Mouse (Mus musculus): ENCODE data around the gene Tmem82. TPM values are rescaled to one million over a fixed set of nuclear protein-coding genes. Genes with fewer than 3 reads are reported as not detected.

Gene Tmem82
- polyA plus RNA-seq (2021; fragmentation: Nextera tagmentation), result 0.16 and 0.56 TPM in 2 replicates
- long read RNA-seq, experiment 1, result 0 reads
- long read RNA-seq, experiment 2, result 0 reads

DNA sequence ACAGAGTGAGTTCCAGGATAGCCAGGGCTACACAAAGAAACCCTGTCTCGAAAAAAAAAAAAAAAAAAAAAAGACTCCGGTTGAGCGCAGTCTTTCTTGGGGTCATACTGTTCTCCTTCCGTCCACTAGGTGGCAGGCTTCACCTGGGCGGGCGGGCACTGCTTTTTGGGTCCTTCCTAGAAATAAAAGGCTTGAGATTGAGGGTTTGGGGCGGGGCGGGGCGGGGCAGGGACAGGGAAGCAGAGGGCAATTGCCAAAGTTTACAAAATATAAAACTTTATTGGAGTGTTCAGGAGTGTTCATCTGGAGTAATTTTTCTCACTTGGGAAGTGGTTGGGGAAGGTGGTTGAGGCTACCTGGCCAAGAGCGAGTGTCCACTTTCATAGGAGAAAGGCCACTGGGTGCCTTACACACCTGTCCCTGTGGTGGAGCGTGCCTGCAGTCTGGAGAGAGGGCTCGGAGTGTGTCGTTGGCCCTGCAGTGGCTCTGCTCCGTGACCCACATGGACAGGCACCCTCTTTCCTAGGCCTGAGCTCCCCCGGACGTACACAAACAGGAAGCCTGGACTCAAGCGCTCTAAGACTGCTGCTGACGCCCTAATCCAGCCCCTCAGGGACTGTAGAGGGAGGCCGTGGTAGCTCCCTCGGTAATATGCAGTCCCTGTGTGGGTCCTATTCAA, at the start of gene Tmem82:
TSS of gene Tmem82 (minus strand) at position 69 of the 679 bp plus-strand sequence.

DNA sequence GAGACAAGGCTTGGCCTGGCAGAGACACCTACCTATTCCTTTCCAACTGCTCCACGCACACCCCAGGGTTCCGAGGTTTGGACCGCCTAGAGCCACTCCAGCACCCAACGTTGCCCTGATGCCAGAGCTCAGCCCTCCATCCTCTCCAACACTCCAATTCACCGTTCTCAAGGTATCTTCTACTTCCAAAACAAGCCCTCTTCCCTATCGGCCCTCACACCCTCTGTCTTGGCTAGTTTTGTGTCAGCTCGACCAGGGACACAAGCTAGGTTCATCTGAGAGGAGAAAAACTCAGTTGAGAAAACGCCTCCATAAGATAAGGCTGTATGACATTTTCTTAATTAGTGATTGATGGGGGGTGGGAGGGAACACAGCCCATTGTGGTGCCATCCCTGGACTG, 46.4 kb upstream of the Tmem82 start, which contains the start of gene Plekhm2:
TSS of gene Plekhm2 (minus strand) at position 101 of the 400 bp plus-strand sequence.

GRCm38 (mm10) chr4:141623666-141624065, 5.2 kb upstream of the Tmem82 start, which contains the start of gene Slc25a34:
Gene Slc25a34, minus strand, starts transcription at chr4:141623821.

GRCm38 (mm10) chr4:141605861-141606260, 12.6 kb downstream of the Tmem82 start, which contains the start of gene Fblim1:
Gene Fblim1, minus strand, starts transcription at chr4:141606096.

Other genes starting within 250 kb of the Tmem82 start
- not detected in 2 replicates for gene Clcnka, start 219.9 kb downstream of the Tmem82 start, polyA plus RNA-seq (2021; fragmentation: Nextera tagmentation)
- gene Clcnkb, start 202.6 kb downstream of the Tmem82 start, polyA plus RNA-seq (2021; fragmentation: Nextera tagmentation), result not detected in 2 replicates
- gene Hspb7, start 197.9 kb downstream of the Tmem82 start, polyA plus RNA-seq (2021; fragmentation: Nextera tagmentation), result 0.11 and 0.14 TPM in 2 replicates
- 0.23 and 0.88 TPM in 2 replicates for gene Srarp, start 182.5 kb downstream of the Tmem82 start, polyA plus RNA-seq (2021; fragmentation: Nextera tagmentation)
- gene Zbtb17, start 174.0 kb downstream of the Tmem82 start, polyA plus RNA-seq (2021; fragmentation: Nextera tagmentation), result 20.1 and 21.6 TPM in 2 replicates
- gene Spen, start 80.0 kb downstream of the Tmem82 start, polyA plus RNA-seq (2021; fragmentation: Nextera tagmentation), result 1.8 and 6.4 TPM in 2 replicates
- gene Fblim1, start 12.5 kb downstream of the Tmem82 start, polyA plus RNA-seq (2021; fragmentation: Nextera tagmentation), result 0.31 and 0.87 TPM in 2 replicates
- gene Slc25a34, start 5.2 kb upstream of the Tmem82 start, polyA plus RNA-seq (2021; fragmentation: Nextera tagmentation), result 2.3 and 4.4 TPM in 2 replicates
- 8.3 and 9.7 TPM in 2 replicates for gene Plekhm2, start 46.3 kb upstream of the Tmem82 start, polyA plus RNA-seq (2021; fragmentation: Nextera tagmentation)
- not detected in 2 replicates for gene Rsc1a1, start 67.0 kb upstream of the Tmem82 start, polyA plus RNA-seq (2021; fragmentation: Nextera tagmentation)
- 5.9 and 6.1 TPM in 2 replicates for gene Ddi2, start 104.8 kb upstream of the Tmem82 start, polyA plus RNA-seq (2021; fragmentation: Nextera tagmentation)
- 4.6 and 7.3 TPM in 2 replicates for gene Agmat, start 128.0 kb upstream of the Tmem82 start, polyA plus RNA-seq (2021; fragmentation: Nextera tagmentation)
- 10.5 and 11.6 TPM in 2 replicates for gene Dnajc16, start 172.3 kb upstream of the Tmem82 start, polyA plus RNA-seq (2021; fragmentation: Nextera tagmentation)
- gene Casp9, start 175.0 kb upstream of the Tmem82 start, polyA plus RNA-seq (2021; fragmentation: Nextera tagmentation), result 7.4 and 8.8 TPM in 2 replicates
- not detected in 2 replicates for gene Cela2a, start 207.5 kb upstream of the Tmem82 start, polyA plus RNA-seq (2021; fragmentation: Nextera tagmentation)
- gene Ctrc, start 227.7 kb upstream of the Tmem82 start, polyA plus RNA-seq (2021; fragmentation: Nextera tagmentation), result not detected in 2 replicates

Measured in left cerebral cortex, adult 6 months (tissue).